Mouse (Mus musculus) cortical plate, adult 2 months (tissue): ENCODE measurements around the gene Rab5if. TPM values are rescaled to one million over a fixed set of nuclear protein-coding genes. Genes with fewer than 3 reads are reported as not detected.
"Not testable (repeated sequence)": the region's sequence is repeated elsewhere in the genome, so short reads cannot be mapped to it uniquely, and the experiment has no call there.

ENCODE experiments used
- H3K27ac ChIP-seq: fragments of 200-500 bp; 2 replicates; pipeline ENCODE4 v1.5.1; 2012; ENCODE audit warnings: low read length, control low read depth, inconsistent platforms; ENCODE audit not compliant: insufficient read depth
- H3K4me1 ChIP-seq: fragments of 200-500 bp; 2 replicates; pipeline ENCODE4 v1.6.1; 2011; ENCODE audit warnings: low read length; ENCODE audit not compliant: control insufficient read depth, insufficient read depth
- H3K4me3 ChIP-seq: fragments of 200-500 bp; 2 replicates; pipeline ENCODE4 v1.5.1; 2011; ENCODE audit warnings: mild to moderate bottlenecking, low read length, control low read depth; ENCODE audit not compliant: insufficient read depth
- CTCF ChIP-seq: fragments of 200-500 bp; IDR thresholded peaks from 2 replicates; pipeline ENCODE4 v1.5.1; 2011; ENCODE audit warnings: mild to moderate bottlenecking, control low read depth, low read length; ENCODE audit not compliant: insufficient read depth; ENCODE audit errors: extremely low read depth
- POLR2A ChIP-seq: fragments of 200-500 bp; IDR thresholded peaks from 2 replicates; pipeline ENCODE4 v1.6.1; 2011; ENCODE audit warnings: mild to moderate bottlenecking, low read length, control low read depth; ENCODE audit not compliant: insufficient read depth; ENCODE audit errors: extremely low read depth
- polyA plus RNA-seq: library from polyadenylated mRNA; depleted of rRNA; stranded (reverse); fragments of >200 nt; gene quantifications from 2 replicates; pipeline ENCODE4 v1.2.3, GENCODE M21; 2012

Gene Rab5if
- polyA plus RNA-seq, 1 experiment, result 110 TPM

- Histone ChIP-seq H3K27ac (no peak overlapping the region), H3K4me1 (peaks cover 7% of the 10 kb centered on the region), H3K4me3 (no peak overlapping the region)
- TF ChIP-seq POLR2A (no peak), CTCF (no peak)
Measured at GRCm38 (mm10) chr2:156901344-156901743, 38.4 kb downstream of the Rab5if start.

DNA sequence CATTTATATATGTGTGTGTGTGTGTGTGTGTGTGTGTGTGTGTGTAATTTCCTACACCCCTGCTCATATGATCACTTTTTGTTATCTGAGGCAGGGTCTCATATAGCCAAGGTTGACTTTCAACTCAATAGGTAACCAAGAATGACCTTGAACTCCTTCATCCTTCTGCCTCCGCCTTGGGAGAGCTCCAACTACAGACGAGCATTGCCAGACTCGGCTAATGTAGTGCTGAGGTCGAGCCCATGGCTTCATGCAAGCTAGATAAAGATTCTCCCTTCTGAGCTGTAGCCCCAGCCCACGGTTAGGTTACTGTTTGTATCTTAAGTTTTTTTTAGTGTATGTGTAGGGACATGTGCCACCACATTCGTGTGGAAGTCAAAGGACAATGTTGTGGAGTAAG lies 39.0 kb downstream of the Rab5if start:
- H3K27ac ChIP-seq, result no peak overlapping the region
- H3K4me1 ChIP-seq, result peaks cover 8% of the 10 kb centered on the region
- no peak overlapping the region for H3K4me3 ChIP-seq
- TF ChIP-seq POLR2A (no peak), CTCF (no peak)

DNA sequence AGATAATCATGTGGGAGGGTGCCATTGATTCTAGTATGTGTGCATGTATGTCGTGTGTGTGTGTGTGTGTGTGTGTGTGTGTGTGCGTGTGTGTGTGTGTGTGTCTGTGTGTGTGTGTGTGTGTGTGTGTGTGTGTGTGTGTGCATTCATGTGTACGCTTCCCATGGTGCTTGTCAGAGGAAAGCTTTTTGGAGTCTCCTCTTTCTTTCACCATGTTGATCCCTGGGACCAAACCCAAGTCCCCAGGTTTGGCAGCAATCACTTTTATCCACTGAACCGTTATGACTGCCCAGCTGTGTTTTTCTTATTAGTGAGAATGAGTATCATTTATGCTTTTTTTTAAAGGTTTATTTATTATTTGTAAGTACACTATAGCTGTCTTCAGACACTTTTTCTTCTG lies 39.5 kb downstream of the Rab5if start:
- H3K27ac ChIP-seq, H3K4me3 ChIP-seq, H3K4me1 ChIP-seq: not testable (repeated sequence)

GRCm38 (mm10) chr2:156903367-156903766 lies 40.4 kb downstream of the Rab5if start:
- Histone ChIP-seq H3K4me3 (no peak overlapping the region), H3K27ac (no peak overlapping the region), H3K4me1 (peaks cover 5% of the 10 kb centered on the region)
- TF ChIP-seq CTCF (peak; percentile 44), POLR2A (no peak)

DNA sequence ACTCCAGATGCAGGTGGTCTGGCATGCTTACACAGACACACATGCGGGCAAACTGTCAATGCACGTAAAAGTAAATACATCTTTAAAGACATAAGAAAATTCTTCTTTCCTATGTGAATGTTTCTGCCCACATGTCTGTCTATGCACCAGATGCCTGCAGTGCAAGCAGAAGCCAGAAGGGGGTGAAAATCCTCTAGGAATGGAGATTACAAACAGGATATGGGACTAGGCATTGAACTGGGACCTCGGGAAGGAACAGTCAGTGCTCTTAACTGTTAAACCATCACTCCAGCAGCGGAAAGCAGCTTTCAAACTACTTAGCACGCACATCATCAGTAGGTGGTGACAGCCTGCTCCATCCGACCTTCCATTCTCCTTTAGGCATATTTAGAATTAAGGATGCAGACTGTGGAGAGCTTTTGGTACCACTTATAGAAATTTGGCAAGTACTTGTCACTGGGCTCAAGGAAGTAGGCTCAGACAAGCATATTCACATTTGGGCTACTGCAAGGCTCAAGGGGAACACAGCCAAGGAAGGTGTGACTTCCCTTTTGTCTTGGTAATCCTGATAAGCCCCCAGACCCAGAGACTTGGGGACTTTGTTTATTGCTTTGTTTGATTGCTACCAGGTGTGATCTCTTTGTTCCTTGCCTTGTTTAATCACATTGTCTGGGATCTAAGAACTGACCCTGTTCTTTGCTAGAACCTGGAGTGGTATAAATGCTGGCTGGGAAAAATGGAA lies 42.2 kb downstream of the Rab5if start:
- H3K4me1 ChIP-seq, result peaks cover 1% of the 10 kb centered on the region
- TF ChIP-seq POLR2A, result no peak
- peak; percentile 71 for TF ChIP-seq CTCF
- no peak overlapping the region for H3K4me3 ChIP-seq
- no peak overlapping the region for H3K27ac ChIP-seq

- not testable (repeated sequence) for H3K4me1 ChIP-seq, H3K4me3 ChIP-seq, H3K27ac ChIP-seq
Measured at GRCm38 (mm10) chr2:156905931-156906330, 43.0 kb downstream of the Rab5if start.

DNA sequence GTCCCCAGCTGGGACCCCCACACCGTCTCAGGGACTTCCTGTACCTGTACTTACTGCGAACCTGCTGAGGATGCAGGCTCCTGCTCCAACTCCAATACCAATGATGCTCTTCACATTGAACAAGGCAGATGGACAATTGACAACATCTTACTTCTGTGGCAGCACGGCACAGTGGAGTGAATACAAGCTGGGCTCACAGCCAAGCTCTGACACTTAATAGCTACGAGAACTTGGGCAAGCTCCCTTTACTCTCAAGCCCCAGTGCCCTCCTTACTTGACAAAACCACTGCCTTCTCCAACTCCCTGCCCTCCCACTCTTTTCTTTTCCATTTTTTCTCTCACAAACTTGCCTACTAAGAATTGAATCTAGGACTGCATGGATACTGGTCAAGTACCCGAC lies 50.3 kb downstream of the Rab5if start:
- no peaks in the 10 kb centered on the region; the same call in 1 of the 2 replicates for H3K4me1 ChIP-seq
- H3K27ac ChIP-seq, result no peak overlapping the region
- H3K4me3 ChIP-seq, result no peak overlapping the region
- TF ChIP-seq POLR2A (no peak), CTCF (no peak)

GRCm38 (mm10) chr2:156915559-156915958 lies 52.6 kb downstream of the Rab5if start:
- Histone ChIP-seq H3K4me3 (no peak overlapping the region), H3K4me1 (no peaks in the 10 kb centered on the region; the same call in 1 of the 2 replicates), H3K27ac (no peak overlapping the region)
- no peak for TF ChIP-seq CTCF
- no peak for TF ChIP-seq POLR2A

DNA sequence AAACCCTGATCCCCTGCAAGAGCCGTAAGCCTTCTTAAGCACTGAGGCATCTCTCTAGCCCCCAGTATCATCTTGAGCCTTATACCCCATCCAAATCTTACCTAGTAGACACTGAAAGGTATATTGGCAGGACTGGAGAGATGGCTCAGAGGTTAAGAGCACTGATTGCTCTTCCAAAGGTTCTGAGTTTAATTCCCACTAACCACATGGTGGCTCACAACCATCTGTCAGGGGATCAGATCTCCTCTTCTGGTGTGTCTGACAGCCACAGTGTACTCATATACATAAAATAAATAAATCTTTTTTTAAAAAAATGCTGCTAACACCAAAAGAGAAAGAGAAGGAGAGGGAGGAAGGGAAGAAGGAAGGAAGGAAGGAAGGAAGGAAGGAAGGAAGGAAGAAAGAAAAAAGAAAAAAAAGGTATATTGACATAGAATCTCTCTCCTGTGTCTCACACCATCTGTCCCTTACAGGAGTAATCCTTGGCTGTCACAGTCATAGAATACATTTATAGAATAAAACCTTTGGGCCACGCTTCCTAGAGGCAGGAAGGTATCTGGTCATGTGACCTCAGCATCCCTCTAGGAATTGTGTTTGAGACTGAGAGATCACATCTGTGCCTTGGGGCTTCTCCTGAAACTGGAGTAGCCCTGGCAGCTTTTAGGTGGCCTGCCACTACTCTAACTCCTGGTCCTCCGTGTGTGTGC lies 53.6 kb downstream of the Rab5if start:
- no peak overlapping the region for H3K4me3 ChIP-seq
- TF ChIP-seq CTCF (no peak), POLR2A (no peak)
- H3K4me1 ChIP-seq, result no peaks in the 10 kb centered on the region; the same call in 1 of the 2 replicates
- H3K27ac ChIP-seq, result no peak overlapping the region

- TF ChIP-seq CTCF (no peak), POLR2A (no peak)
- H3K4me1 ChIP-seq, result no peaks in the 10 kb centered on the region; the same call in 1 of the 2 replicates
- H3K4me3 ChIP-seq, result no peak overlapping the region
- H3K27ac ChIP-seq, result no peak overlapping the region
Measured at GRCm38 (mm10) chr2:156918562-156918961, 55.6 kb downstream of the Rab5if start.

DNA sequence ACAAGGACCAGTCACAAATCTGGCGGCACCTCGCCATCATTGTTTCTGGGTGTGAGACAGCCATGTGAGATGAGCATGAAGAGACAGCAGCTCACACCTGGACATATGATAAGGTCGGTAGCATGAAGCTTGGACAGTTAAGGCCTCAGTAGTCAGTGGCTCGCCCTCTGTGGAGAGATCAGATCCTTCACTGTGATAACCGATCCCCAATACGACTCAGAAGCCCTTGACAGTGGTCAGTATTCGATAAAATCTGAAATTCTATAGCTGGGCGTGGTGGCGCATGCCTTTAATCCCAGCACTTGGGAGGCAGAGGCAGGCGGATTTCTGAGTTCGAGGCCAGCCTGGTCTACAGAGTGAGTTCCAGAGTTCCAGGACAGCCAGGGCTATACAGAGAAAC lies 56.3 kb downstream of the Rab5if start:
- not testable (repeated sequence) for H3K4me3 ChIP-seq, H3K4me1 ChIP-seq, H3K27ac ChIP-seq
